Mouse (Mus musculus): ENCODE results near the gene Pth1r. TPM values are rescaled to one million over a fixed set of nuclear protein-coding genes. Genes with fewer than 3 reads are reported as not detected.

The Pth1r gene
- polyA plus RNA-seq, 1 experiment from 2014 or later: 2.5 TPM

GRCm38 (mm10) chr9:110731859-110732258 lies 15.1 kb downstream of the Pth1r start:
- WGBS (ENCODE audit: insufficient replicate concordance): 55% methylated on average over 4 of the region's 4 CpGs
- peaks cover 12% of the 10 kb centered on the region for H3K4me1 ChIP-seq (ENCODE audit: control insufficient read depth, low read depth, low read length)
- no peak overlapping the region for H3K27ac ChIP-seq (ENCODE audit: low read length)
- no peak for ATAC-seq (ENCODE audit: low read depth)
- peaks cover 19% of the 10 kb centered on the region for H3K27me3 ChIP-seq (ENCODE audit: control insufficient read depth, insufficient read depth, low read depth, low read length)
- H3K9me3 ChIP-seq (replicated peaks; ENCODE audit: control insufficient read depth, low read length): no peaks in the 10 kb centered on the region
- H3K4me2 ChIP-seq (ENCODE audit: low read depth, low read length): no peak overlapping the region; the same call in 1 of the 2 replicates
- no peak overlapping the region for H3K9ac ChIP-seq (ENCODE audit: low read depth, low read length)
- no peaks in the 10 kb centered on the region for H3K36me3 ChIP-seq (ENCODE audit: control insufficient read depth, insufficient read depth)
- H3K4me3 ChIP-seq (ENCODE audit: low read depth, low read length): no peak overlapping the region

GRCm38 (mm10) chr9:110729841-110730240 lies 17.1 kb downstream of the Pth1r start:
- Histone ChIP-seq H3K36me3 (ENCODE audit: control insufficient read depth, insufficient read depth) (no peaks in the 10 kb centered on the region), H3K4me3 (ENCODE audit: low read depth, low read length) (no peak overlapping the region), H3K9me3 (replicated peaks; ENCODE audit: control insufficient read depth, low read length) (no peaks in the 10 kb centered on the region), H3K4me1 (ENCODE audit: control insufficient read depth, low read depth, low read length) (peaks cover 12% of the 10 kb centered on the region), H3K27me3 (ENCODE audit: control insufficient read depth, insufficient read depth, low read depth, low read length) (peaks cover 27% of the 10 kb centered on the region), H3K27ac (ENCODE audit: low read length) (no peak overlapping the region), H3K9ac (ENCODE audit: low read depth, low read length) (no peak overlapping the region), H3K4me2 (ENCODE audit: low read depth, low read length) (no peak overlapping the region)
- no peak for ATAC-seq (ENCODE audit: low read depth)
- WGBS (ENCODE audit: insufficient replicate concordance): 13% methylated on average over 8 of the region's 8 CpGs

- Histone ChIP-seq H3K9me3 (replicated peaks; ENCODE audit: control insufficient read depth, low read length) (no peaks in the 10 kb centered on the region), H3K4me2 (ENCODE audit: low read depth, low read length) (no peak overlapping the region), H3K4me3 (ENCODE audit: low read depth, low read length) (no peak overlapping the region), H3K9ac (ENCODE audit: low read depth, low read length) (no peak overlapping the region), H3K27me3 (ENCODE audit: control insufficient read depth, insufficient read depth, low read depth, low read length) (peaks cover 18% of the 10 kb centered on the region), H3K27ac (ENCODE audit: low read length) (no peak overlapping the region), H3K36me3 (ENCODE audit: control insufficient read depth, insufficient read depth) (no peaks in the 10 kb centered on the region), H3K4me1 (ENCODE audit: control insufficient read depth, low read depth, low read length) (no peaks in the 10 kb centered on the region)
- 22% methylated on average over 32 of the region's 33 CpGs for WGBS (ENCODE audit: insufficient replicate concordance)
- no peak for ATAC-seq (ENCODE audit: low read depth)
Observed at GRCm38 (mm10) chr9:110726867-110727266, 20.1 kb downstream of the Pth1r start.

GRCm38 (mm10) chr9:110725721-110726135 lies 21.2 kb downstream of the Pth1r start:
- H3K27ac ChIP-seq (ENCODE audit: low read length): no peak overlapping the region
- H3K4me2 ChIP-seq (ENCODE audit: low read depth, low read length): no peak overlapping the region
- no peak overlapping the region for H3K4me3 ChIP-seq (ENCODE audit: low read depth, low read length)
- H3K9me3 ChIP-seq (replicated peaks; ENCODE audit: control insufficient read depth, low read length): no peaks in the 10 kb centered on the region
- no peaks in the 10 kb centered on the region for H3K4me1 ChIP-seq (ENCODE audit: control insufficient read depth, low read depth, low read length)
- 27% methylated on average over 9 of the region's 9 CpGs for WGBS (ENCODE audit: insufficient replicate concordance)
- H3K36me3 ChIP-seq (ENCODE audit: control insufficient read depth, insufficient read depth): no peaks in the 10 kb centered on the region
- no peak overlapping the region for H3K9ac ChIP-seq (ENCODE audit: low read depth, low read length)
- H3K27me3 ChIP-seq (ENCODE audit: control insufficient read depth, insufficient read depth, low read depth, low read length): peaks cover 18% of the 10 kb centered on the region
- ATAC-seq (ENCODE audit: low read depth): no peak

- Histone ChIP-seq H3K4me2 (ENCODE audit: low read depth, low read length) (no peak overlapping the region), H3K9me3 (replicated peaks; ENCODE audit: control insufficient read depth, low read length) (no peaks in the 10 kb centered on the region), H3K4me1 (ENCODE audit: control insufficient read depth, low read depth, low read length) (no peaks in the 10 kb centered on the region), H3K27ac (ENCODE audit: low read length) (no peak overlapping the region), H3K4me3 (ENCODE audit: low read depth, low read length) (no peak overlapping the region), H3K36me3 (ENCODE audit: control insufficient read depth, insufficient read depth) (no peaks in the 10 kb centered on the region), H3K27me3 (ENCODE audit: control insufficient read depth, insufficient read depth, low read depth, low read length) (peaks cover 9% of the 10 kb centered on the region), H3K9ac (ENCODE audit: low read depth, low read length) (no peak overlapping the region)
- no peak for ATAC-seq (ENCODE audit: low read depth)
- WGBS (ENCODE audit: insufficient replicate concordance): 75% methylated on average over 10 of the region's 10 CpGs
Observed at GRCm38 (mm10) chr9:110722060-110722459, 24.9 kb downstream of the Pth1r start.

GRCm38 (mm10) chr9:110719977-110720376 lies 27.0 kb downstream of the Pth1r start:
- 57% methylated on average over 5 of the region's 5 CpGs for WGBS (ENCODE audit: insufficient replicate concordance)

GRCm38 (mm10) chr9:110718810-110719209 lies 28.1 kb downstream of the Pth1r start:
- H3K4me3 ChIP-seq (ENCODE audit: low read depth, low read length): no peak overlapping the region
- no peak overlapping the region for H3K4me2 ChIP-seq (ENCODE audit: low read depth, low read length)
- no peaks in the 10 kb centered on the region for H3K27me3 ChIP-seq (ENCODE audit: control insufficient read depth, insufficient read depth, low read depth, low read length)
- WGBS (ENCODE audit: insufficient replicate concordance): 70% methylated on average over 3 of the region's 3 CpGs
- no peaks in the 10 kb centered on the region for H3K9me3 ChIP-seq (replicated peaks; ENCODE audit: control insufficient read depth, low read length)
- H3K36me3 ChIP-seq (ENCODE audit: control insufficient read depth, insufficient read depth): no peaks in the 10 kb centered on the region
- H3K4me1 ChIP-seq (ENCODE audit: control insufficient read depth, low read depth, low read length): no peaks in the 10 kb centered on the region
- no peak for ATAC-seq (ENCODE audit: low read depth)
- no peak overlapping the region for H3K9ac ChIP-seq (ENCODE audit: low read depth, low read length)
- H3K27ac ChIP-seq (ENCODE audit: low read length): no peak overlapping the region

More at GRCm38 (mm10) chr9:110719977-110720376, 27.0 kb downstream of the Pth1r start:
- H3K9ac ChIP-seq (ENCODE audit: low read depth, low read length): no peak overlapping the region
- no peak overlapping the region for H3K27ac ChIP-seq (ENCODE audit: low read length)
- H3K4me2 ChIP-seq (ENCODE audit: low read depth, low read length): no peak overlapping the region
- no peak overlapping the region for H3K4me3 ChIP-seq (ENCODE audit: low read depth, low read length)
- no peaks in the 10 kb centered on the region for H3K36me3 ChIP-seq (ENCODE audit: control insufficient read depth, insufficient read depth)
- no peak for ATAC-seq (ENCODE audit: low read depth)
- H3K9me3 ChIP-seq (replicated peaks; ENCODE audit: control insufficient read depth, low read length): no peaks in the 10 kb centered on the region
- no peaks in the 10 kb centered on the region for H3K27me3 ChIP-seq (ENCODE audit: control insufficient read depth, insufficient read depth, low read depth, low read length)
- no peaks in the 10 kb centered on the region for H3K4me1 ChIP-seq (ENCODE audit: control insufficient read depth, low read depth, low read length)

- H3K36me3 ChIP-seq (ENCODE audit: control insufficient read depth, insufficient read depth): no peaks in the 10 kb centered on the region
- H3K4me2 ChIP-seq (ENCODE audit: low read depth, low read length): no peak overlapping the region
- no peak for ATAC-seq (ENCODE audit: low read depth)
- WGBS (ENCODE audit: insufficient replicate concordance): 84% methylated on average over 6 of the region's 6 CpGs
- no peak overlapping the region for H3K27ac ChIP-seq (ENCODE audit: low read length)
- H3K9ac ChIP-seq (ENCODE audit: low read depth, low read length): no peak overlapping the region
- no peaks in the 10 kb centered on the region for H3K9me3 ChIP-seq (replicated peaks; ENCODE audit: control insufficient read depth, low read length)
- H3K4me1 ChIP-seq (ENCODE audit: control insufficient read depth, low read depth, low read length): no peaks in the 10 kb centered on the region
- no peak overlapping the region for H3K4me3 ChIP-seq (ENCODE audit: low read depth, low read length)
- no peaks in the 10 kb centered on the region for H3K27me3 ChIP-seq (ENCODE audit: control insufficient read depth, insufficient read depth, low read depth, low read length)
Observed at GRCm38 (mm10) chr9:110718071-110718470, 28.9 kb downstream of the Pth1r start.

GRCm38 (mm10) chr9:110716775-110717174 lies 30.2 kb downstream of the Pth1r start:
- no peaks in the 10 kb centered on the region for H3K4me1 ChIP-seq (ENCODE audit: control insufficient read depth, low read depth, low read length)
- 27% methylated on average over 4 of the region's 4 CpGs for WGBS (ENCODE audit: insufficient replicate concordance)
- no peaks in the 10 kb centered on the region for H3K27me3 ChIP-seq (ENCODE audit: control insufficient read depth, insufficient read depth, low read depth, low read length)
- H3K9me3 ChIP-seq (replicated peaks; ENCODE audit: control insufficient read depth, low read length): no peaks in the 10 kb centered on the region
- no peak overlapping the region for H3K4me3 ChIP-seq (ENCODE audit: low read depth, low read length)
- peak; percentile 47; the same call in 1 of the 2 replicates for ATAC-seq (ENCODE audit: low read depth)
- H3K4me2 ChIP-seq (ENCODE audit: low read depth, low read length): no peak overlapping the region
- H3K36me3 ChIP-seq (ENCODE audit: control insufficient read depth, insufficient read depth): no peaks in the 10 kb centered on the region
- no peak overlapping the region for H3K9ac ChIP-seq (ENCODE audit: low read depth, low read length)
- H3K27ac ChIP-seq (ENCODE audit: low read length): no peak overlapping the region

Measured in liver, embryonic 16.5 days (tissue).